Mouse (Mus musculus): Measurements from ENCODE around the gene Creld2.

Creld2 gene

DNA sequence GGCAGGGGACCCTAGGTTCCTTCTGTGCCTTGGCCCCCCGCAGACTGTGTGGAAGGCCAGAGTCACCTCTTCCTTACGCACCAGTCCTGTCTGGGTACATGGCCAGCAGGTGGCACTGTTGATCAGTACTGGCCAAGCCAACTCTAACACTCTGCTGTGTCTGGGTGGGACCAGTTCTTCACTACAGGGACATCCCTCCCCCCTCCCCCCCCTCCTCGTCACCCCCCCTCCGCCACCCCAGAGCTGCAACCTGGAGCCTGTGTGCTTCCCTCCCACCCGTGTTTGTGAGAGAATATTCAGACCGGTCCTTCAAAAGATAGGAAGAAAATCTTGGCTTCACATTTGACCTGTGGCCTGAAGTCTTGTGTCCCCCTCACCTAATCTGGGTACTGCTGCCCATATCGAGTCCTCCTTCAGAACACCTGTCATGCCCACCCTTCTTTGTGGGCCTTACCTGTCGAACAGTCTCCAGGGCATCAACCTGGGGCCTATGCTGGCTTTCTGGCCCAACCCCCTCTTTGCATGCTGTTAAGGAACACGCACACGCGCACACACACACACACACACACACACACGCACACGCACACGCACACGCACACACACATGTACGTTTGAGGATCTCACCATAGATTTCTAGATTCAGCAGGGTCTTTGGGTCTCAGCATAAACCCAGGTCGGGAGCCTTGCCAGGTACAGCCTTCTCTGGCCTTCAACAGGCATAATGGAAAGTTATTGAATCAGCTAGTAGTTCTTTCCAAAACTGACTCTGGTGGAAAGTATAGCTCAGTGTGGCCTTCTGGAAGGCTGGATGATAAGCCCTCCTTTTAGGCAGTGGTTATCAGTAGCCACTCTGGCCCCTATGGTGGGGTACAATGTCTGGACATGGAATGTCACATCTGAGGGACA is 9.6 kb downstream of the Creld2 start:
- ATAC-seq (ENCODE audit: low TSS enrichment), result peak; percentile 71

DNA sequence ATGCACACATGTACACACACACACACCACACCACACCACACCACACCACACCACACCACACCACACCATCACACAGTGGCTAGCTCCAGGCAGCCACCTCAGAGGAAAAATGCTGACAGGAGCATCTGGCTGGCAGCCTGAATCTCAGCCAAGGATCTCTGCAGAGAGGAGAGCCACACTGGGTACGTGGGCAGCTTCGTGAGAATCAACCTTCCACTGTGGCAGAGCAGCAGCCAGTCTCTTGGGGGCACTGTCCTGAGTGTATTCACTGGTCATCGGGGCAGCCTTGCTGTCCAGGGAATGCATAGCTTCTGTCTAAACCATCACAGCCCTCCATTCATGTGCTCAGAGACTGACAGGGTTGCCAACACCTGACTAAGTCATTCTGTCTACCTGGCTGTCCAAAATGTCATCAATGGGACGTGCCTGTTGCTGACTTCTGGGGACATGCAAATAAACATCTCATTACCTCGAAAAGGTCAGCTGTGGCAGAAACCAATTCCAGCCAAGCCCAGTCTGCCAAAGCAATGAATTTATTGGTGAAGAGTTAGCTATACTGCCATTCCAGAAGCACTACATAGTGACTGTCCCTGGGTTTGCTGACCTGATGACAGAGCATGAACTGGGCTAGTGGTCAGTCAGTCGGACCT is 10.5 kb downstream of the Creld2 start:
- peak; percentile 73 for ATAC-seq (ENCODE audit: low TSS enrichment)

DNA sequence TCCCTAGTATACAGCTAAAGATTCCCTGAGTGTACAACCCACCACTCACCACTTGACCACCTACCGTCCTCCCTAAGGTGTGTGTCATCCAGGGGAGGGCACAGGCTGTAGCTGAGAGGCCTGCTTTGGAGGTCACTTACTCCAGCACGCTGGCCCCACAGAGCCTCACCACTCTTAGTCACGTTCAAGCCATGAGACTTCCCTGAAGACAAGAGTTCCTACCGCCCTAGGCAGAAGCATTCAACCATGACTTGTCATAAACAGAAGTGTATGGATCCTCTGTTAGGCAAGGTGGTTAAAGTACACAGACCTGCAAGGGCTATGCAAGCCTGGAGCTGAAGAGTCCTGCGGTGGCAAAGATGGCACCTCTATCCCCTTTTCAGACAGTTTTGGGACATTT is 11.2 kb downstream of the Creld2 start:
- ATAC-seq (ENCODE audit: low TSS enrichment), result no peak

DNA sequence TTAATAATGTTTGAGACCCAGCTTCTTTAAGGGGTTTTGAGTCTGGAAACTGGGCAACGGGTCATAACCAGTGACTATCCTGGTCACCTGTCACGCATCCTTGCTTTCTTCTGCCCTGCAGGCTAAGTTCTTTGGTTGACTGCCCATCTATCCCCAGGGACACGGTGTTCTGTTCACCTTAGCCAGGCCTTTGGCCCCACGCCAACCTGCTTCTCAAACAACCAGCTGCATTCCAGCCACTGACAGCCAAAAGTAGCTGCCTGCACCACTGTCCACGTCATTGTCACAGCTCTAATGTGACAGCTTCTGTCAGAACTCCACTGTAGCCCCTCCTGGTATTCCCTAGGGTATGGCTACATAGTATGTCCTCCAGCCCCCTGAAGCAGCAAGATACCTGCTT is 12.0 kb downstream of the Creld2 start:
- ATAC-seq (ENCODE audit: low TSS enrichment), result no peak

DNA sequence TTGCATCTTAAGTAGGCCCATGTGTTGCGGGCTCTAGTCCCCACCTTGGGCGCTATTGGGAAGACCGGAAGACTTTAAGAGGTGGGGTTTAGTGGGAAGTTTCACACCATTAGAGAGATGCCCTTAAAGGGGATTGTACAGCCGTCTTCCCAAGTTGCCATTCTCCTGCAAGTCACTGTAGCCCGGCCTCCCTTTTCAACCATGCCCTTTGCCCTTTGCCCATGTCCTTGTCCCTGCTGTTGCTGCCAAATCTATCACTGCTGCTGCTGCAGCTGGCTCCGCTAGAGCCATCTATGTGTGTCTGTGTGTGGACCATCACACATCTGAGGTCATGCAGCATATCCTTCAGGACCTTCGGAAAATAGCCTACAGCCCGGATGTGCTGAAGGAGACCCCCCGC is 13.1 kb downstream of the Creld2 start:
- ATAC-seq (ENCODE audit: low TSS enrichment), result no peak

DNA sequence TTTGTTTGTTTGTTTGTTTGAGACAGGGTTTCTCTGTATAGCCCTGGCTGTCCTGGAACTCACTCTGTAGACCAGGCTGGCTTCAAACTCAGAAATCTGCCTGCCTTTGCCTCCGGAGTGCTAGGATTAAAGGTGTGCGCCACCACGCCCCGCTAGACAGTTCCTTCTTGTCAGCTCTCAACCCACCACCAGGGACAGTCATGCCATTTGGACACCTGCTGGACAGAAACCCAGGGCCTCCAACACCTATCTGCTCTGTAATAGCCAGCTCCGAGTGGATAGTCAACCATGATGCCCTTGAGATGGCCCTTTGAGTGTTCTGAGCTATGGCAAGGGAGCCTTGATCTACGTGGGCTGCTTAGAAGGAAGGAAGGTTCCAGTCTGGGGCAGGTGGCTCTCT is 16.6 kb downstream of the Creld2 start:
- ATAC-seq (ENCODE audit: low TSS enrichment), result no peak

DNA sequence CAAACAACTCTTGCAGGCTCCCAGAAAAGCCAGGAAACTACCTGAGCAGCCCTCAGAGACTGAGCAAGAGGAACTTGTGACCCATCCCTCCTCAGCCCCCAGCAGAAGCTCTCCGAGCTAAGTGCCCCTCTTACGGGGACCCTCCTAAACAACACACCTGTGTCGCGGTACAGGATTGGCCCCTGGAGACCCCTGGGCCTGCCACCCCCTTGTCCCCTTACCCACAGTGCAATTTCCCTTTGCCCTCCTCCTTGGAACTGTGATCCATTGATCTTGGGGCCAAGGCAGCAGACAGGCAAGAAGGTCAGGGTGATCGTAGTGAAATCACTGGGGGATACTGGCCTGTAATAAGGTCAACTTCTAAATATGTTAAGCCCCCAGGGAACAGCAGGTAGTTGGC is 17.1 kb downstream of the Creld2 start:
- no peak for ATAC-seq (ENCODE audit: low TSS enrichment)

DNA sequence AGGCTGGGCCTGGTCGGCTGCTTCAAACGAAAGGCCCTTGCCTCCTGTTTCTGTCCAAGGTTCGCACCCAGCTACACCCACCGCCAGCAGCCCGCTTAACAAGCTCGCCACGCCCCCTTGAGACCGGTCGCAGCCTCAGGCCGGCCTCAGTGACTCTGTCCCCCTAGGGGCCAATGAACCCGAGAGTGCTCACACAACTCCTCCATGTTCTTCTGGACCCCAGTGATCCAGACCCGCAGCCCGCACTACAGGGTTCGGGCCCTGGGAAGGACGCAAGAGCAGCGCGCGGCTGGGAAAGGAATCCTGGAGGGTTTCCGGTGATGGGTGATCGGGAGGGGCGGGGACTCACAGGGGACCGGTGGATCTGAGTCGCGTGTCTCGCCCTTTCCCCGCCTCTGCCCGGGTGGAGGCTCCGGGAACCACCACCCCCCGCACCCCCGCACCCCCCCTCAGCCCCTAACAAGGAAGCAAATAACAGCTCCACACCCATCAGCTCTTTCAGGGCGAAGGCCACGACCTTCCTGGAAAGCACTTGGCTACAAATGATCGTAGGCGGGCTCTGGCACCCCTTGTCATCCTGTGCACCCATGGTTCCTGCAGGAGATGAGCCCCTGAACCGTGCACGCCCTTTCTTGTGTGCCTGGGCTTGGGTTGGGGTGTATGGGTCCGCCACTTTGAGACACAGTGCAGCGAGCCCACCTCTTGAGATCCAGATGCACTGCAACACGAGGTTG is 17.9 kb downstream of the Creld2 start:
- peak; percentile 32; the same call in 1 of the 2 replicates for ATAC-seq (ENCODE audit: low TSS enrichment)

DNA sequence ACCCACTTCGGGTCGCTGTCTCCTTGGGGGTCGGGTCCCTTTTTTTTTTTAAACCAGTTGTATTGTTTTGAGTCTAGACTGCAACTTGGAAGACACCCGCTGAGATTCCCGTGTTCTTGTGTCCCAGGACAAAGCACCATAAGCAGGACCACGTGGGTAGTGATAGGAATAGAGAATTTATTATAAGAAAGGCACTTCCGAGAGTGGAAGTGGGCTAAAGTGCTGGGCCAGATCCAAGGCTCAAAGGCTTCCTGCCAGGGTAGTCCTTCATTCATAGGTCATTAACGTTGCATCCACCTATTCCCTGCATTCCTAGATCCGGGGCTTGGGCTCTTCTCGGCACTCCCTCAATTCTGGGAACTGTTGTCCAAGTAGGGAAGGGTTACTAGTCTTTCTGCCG is 18.5 kb downstream of the Creld2 start:
- no peak for ATAC-seq (ENCODE audit: low TSS enrichment)

DNA sequence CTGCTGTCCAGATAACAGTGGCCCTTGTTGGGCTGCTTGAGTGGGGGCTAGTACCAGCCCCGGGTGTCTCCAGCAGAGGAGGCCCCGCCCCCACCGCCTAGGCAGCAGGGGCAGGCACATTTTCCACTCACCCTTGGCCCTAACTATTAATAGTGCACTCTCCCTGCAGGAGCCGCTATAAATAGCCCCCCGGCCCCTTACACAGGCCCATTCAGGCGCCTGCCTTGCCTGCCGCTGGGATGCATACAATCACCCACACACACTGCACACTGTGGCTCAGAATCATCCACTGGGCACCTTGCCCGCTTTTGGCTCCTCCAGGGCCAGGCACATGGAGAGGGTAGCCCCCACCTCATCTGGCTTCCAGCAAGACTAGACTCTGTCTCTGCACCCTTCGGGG is 19.8 kb downstream of the Creld2 start:
- ATAC-seq (ENCODE audit: low TSS enrichment), result peak; percentile 64

DNA sequence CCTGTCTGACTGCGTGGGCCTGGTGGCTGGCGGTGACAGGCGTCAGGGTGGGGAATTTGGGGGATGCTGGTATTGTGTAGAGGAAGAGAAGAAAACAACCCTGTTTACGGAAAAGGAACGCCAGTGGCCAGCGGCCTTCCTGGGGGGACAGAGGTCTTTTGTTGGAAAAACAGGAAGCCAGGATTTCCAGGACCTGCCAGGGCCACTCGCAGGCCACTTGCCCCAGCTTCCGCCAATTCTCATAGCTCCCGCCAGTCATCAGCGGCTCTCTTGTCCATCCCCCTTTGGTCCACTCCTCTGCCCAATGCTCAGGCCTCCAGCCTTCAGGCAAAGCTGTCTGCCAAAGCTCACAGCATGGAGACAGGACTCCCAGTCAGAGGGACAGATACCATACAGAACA is 20.7 kb downstream of the Creld2 start:
- peak; percentile 26; the same call in 1 of the 2 replicates for ATAC-seq (ENCODE audit: low TSS enrichment)

DNA sequence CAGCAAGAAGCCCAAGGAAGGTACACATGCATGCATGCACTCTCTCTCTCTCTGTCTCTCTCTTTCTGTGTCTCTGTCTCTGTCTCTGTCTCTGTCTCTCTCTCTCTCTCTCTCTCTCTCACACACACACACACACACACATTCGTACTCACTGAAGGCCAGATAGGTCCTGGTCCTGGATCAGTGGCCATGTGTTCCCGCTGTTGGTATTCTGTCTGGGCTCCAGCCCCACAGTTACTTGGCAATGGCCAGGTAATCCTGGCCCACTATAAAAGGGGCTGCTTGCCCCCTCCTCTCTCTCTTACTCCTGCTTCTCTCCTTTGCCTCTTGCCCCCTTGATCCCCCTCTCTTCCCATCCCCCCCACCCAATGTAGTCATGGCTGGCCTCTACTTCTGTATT is 21.7 kb downstream of the Creld2 start:
- ATAC-seq (ENCODE audit: low TSS enrichment), result no peak

DNA sequence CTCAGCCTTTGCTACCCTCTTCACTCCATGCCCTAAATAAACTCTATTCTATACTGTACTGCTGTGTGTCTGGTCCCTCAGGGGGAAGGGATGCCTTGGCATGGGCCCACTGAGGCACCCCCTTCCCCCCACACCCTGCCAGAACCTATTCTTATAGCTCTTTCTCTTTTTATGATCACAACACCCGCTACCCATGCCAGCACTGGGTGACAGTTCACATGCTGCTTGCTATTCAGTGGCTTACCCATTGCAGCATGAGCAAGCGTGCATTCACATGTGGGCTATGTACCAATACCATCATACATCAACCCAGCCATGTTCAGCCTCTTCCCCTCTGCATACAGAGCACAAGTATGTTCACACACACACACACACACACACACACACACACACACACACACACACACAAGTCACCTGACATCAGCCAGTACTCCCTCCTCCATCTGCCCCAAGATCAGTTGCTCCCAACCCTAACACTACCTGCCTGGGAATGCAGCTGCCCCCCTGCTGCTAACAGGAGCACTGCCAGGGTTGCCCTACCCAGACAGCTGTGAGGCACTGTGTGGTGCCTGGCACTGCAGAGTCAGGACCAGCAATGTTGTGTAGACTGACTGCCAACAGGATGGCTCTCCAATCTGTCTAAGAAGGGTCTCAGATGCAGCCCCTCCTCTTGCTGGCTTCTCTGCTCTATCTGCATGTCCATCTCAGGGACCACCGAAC is 22.3 kb downstream of the Creld2 start:
- ATAC-seq (ENCODE audit: low TSS enrichment), result no peak

DNA sequence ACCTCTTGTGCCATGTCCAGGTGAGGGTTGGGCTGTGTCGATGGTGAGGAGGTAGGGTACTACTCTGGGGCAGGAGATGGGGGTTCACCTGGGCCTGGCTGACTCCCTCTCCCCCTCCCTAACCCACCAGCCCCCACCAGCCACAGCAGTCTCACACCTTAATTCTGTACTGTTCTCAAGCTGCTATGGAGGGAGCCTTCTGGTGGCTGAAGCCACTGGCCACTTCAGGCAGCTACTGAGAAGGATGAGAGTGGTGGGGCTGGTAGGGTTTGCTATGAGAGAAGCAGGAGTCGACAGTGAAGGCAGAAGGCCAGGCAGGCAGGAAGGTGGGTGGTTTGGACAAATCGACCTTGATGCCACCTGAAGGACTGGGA is 22.8 kb downstream of the Creld2 start:
- no peak for ATAC-seq (ENCODE audit: low TSS enrichment)

DNA sequence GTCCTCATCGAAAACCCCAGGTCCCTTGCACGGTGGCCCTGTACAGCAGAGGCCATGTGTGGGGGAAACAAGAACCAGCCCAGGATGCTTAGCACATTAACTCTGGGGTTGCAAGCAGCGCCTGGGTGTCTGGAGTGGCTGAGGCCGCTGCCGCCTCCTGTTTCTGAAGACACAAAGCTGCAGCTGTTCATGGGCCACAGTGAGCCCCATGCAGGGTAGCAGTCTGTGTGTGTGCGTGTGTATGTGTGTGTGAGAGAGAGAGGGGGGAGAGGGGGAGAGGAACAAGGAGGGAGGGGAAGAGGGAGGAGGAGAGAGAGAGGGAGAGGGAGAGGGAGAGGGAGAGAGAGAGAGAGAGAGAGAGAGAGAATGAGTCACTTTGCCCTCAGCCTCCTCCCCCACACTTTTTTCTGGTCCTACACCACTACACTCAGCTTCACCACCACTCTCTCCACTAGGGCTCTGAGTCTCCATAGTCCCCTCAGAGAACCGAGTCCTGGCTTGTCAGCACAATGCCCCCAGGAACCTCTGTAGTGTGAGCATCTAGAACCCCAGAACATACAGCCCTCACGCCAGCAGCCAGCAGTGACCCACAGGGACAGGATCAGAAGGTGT is 24.1 kb downstream of the Creld2 start:
- ATAC-seq (ENCODE audit: low TSS enrichment), result peak; percentile 56; the same call in 1 of the 2 replicates

DNA sequence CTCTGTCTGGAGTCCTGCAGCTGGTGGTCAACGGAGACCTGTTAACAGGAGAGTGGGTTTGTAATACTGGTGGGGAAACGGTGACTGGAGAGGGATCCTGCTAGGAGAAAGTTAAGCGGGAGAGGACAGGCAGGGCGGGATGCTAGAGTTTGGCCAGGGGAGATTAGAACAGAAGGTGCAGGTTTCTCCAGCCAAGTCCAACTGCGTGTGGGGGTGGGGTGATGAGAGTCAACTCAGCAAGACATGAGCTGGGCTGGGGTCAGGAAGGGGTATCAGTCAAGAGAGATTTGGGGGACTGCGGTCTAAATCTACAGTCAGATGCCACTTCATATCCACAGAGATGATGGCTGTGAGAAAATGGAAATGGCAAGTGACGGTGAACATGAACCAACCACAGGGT is 25.5 kb downstream of the Creld2 start:
- ATAC-seq (ENCODE audit: low TSS enrichment), result no peak

DNA sequence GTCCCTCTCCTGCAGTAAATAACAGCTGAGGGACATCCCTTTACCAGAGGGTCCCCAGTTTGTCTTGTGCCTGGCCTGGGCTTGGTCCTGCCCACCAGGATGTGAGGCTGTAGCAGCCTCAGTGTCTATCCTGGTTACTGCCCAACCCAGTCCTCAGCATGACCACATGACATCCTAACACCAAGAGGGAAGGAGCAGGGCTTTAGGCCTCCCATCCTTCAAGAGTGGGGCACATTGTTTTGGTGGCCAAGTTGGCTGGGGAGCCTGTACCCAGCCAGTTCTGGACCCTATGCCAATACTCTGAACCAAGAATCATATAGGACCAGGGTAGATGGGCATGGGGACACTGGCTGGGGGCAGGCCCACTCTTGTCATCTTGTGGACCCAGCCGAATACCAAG is 29.2 kb downstream of the Creld2 start:
- ATAC-seq (ENCODE audit: low TSS enrichment), result no peak

DNA sequence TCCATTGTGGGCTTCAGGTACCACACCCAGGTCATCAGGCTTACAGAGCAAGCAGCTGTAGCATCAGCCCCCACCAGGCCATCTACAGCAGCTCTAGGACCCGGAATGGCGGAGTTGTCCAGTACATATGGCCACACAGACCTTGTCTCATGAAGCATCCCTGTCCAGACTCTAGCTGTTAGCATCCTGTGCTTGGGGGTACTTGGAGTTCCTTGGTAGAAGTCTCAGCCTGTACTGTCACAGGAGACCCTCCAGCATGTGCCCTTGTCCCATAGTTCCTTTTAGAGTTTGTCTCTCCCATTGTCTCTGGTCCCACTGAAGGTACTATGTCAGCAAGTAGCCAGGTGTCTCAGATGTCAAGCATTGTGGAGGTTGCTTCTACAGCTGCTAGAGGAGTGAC is 30.2 kb downstream of the Creld2 start:
- no peak for ATAC-seq (ENCODE audit: low TSS enrichment)

DNA sequence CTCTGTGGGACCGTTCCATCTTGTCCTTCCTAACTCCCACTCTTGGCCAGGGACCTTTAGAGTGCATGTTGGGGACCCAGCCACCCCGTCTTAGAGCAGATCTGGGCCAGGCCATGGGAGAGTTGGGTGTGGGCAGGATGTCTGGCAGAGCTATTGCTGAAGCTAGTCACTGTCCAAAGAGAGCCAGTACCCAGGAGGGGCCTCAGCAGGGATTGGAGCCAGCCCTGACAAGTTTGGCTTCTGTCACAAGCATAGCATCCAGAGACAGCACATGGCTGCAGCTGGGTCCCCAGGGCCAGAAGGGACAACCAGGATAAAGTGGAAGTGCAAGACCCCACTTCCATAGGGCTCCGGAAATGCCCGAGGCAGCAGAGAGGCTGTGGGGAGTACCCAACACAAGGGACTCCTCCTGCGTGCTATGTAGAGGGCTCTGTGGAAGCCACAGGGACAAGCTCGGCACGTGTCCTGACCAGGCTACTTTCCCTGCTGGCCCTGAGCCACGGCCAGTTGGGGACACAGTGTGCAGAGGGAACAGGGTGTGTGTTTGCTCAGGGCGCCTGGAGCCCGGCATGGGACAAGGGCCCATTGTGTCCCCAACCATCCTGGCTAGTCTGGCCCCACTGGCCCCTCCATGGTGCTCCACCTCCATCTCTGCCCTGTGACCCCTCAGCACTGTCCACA is 30.8 kb downstream of the Creld2 start:
- ATAC-seq (ENCODE audit: low TSS enrichment), result peak; percentile 88

DNA sequence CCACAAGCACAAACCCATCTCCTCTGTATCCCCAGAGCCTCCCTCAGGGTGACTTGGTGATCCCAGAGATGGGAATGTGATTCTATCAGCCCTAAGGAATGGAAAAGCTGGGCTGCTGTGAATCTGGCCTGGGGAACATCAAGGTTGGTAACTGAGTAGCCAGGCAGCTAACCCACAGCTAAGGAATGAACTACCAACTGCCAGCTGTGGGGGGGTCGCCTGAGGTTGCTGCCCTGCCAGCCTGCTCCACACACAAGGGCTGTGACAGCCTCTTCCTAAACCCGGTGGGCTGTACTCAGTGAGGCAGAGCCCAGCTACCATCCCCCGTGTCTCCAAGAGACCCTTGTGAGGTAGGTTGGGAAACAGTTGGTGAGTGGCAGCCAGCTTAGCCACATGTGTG is 31.6 kb downstream of the Creld2 start:
- ATAC-seq (ENCODE audit: low TSS enrichment), result no peak
